Mouse (Mus musculus): Measurements from ENCODE around the gene Mrpl35. TPM values are rescaled to one million over a fixed set of nuclear protein-coding genes. Genes with fewer than 3 reads are reported as not detected.
A peak's percentile ranks its signal among the peaks of the same experiment; 100 is the strongest.

Gene Mrpl35
- polyA plus RNA-seq, 1 experiment from 2014 or later: 63.7 TPM

GRCm38 (mm10) chr6:71823961-71824360, 2.8 kb downstream of the Mrpl35 start:
- WGBS: 24% methylated on average over 3 of the region's 3 CpGs
- peak overlapping the region; percentile 61; the same call in 1 of the 2 replicates for H3K9ac ChIP-seq
- ATAC-seq (replicated peaks; ENCODE audit: insufficient number of reproducible peaks, insufficient read depth, low FRiP score, low read depth): no peak

GRCm38 (mm10) chr6:71823488-71823887, 3.3 kb downstream of the Mrpl35 start:
- Histone ChIP-seq H3K4me1 (replicated peaks) (peaks cover 11% of the 10 kb centered on the region), H3K9me3 (replicated peaks) (no peaks in the 10 kb centered on the region), H3K27ac (peak overlapping the region; percentile 45; the same call in 1 of the 2 replicates), H3K4me3 (peak overlapping the region; percentile 72), H3K4me2 (peak overlapping the region; percentile 75), H3K9ac (peak overlapping the region; percentile 61), H3K36me3 (peaks cover 4% of the 10 kb centered on the region), H3K27me3 (no peaks in the 10 kb centered on the region)
- ATAC-seq (replicated peaks; ENCODE audit: insufficient number of reproducible peaks, insufficient read depth, low FRiP score, low read depth): peak; percentile 78
- WGBS: under 1% methylated on average over 19 of the region's 19 CpGs

More at GRCm38 (mm10) chr6:71823961-71824360, 2.8 kb downstream of the Mrpl35 start:
- Histone ChIP-seq H3K4me1 (replicated peaks) (peaks cover 11% of the 10 kb centered on the region), H3K4me3 (peak overlapping the region; percentile 72), H3K4me2 (peak overlapping the region; percentile 75), H3K9me3 (replicated peaks) (no peaks in the 10 kb centered on the region), H3K27ac (no peak overlapping the region), H3K27me3 (no peaks in the 10 kb centered on the region), H3K36me3 (no peaks in the 10 kb centered on the region; the same call in 1 of the 2 replicates)

- Histone ChIP-seq H3K4me3 (peak overlapping the region; percentile 72), H3K4me2 (peak overlapping the region; percentile 75), H3K9ac (peak overlapping the region; percentile 61), H3K27ac (0 out of 2 replicates have a peak overlapping the region, but pooled peaks have one; percentile 45), H3K4me1 (replicated peaks) (peaks cover 11% of the 10 kb centered on the region), H3K36me3 (peaks cover 8% of the 10 kb centered on the region), H3K9me3 (replicated peaks) (no peaks in the 10 kb centered on the region), H3K27me3 (no peaks in the 10 kb centered on the region)
- ATAC-seq (replicated peaks; ENCODE audit: insufficient number of reproducible peaks, insufficient read depth, low FRiP score, low read depth): no peak
- WGBS: 1% methylated on average over 7 of the region's 7 CpGs
These were observed 3.7 kb downstream of the Mrpl35 start for GRCm38 (mm10) chr6:71823085-71823484.

- 80% methylated on average over 5 of the region's 5 CpGs for WGBS
These were observed 6.9 kb downstream of the Mrpl35 start for GRCm38 (mm10) chr6:71819764-71820292.

DNA sequence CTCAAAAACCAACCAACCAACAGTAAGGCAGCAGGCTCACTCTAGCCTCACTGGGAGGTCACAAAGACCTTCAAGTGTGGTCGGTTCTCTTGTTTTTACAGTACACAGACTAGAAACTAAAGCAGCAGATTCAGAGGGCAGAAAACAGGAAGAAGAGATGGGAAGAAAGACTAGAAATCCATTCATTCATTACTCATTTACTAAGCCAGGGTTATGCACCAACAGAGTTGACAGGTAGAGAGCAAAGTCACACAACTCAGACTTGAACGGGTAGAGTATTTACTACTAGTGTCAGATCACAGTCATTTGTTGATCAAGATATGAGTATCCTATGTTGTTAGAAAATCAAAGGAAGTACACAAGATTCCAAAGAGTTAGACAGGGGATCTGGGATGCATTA, 13.9 kb downstream of the Mrpl35 start:
- H3K9me3 ChIP-seq (replicated peaks): no peaks in the 10 kb centered on the region
- H3K9ac ChIP-seq: no peak overlapping the region
- H3K4me2 ChIP-seq: no peak overlapping the region
- no peak overlapping the region for H3K4me3 ChIP-seq
- no peak overlapping the region for H3K27ac ChIP-seq
- no peaks in the 10 kb centered on the region for H3K27me3 ChIP-seq
- H3K36me3 ChIP-seq: peaks cover 58% of the 10 kb centered on the region
- 72% methylated on average over 2 of the region's 2 CpGs for WGBS
- no peaks in the 10 kb centered on the region for H3K4me1 ChIP-seq (replicated peaks)
- no peak for ATAC-seq (replicated peaks; ENCODE audit: insufficient number of reproducible peaks, insufficient read depth, low FRiP score, low read depth)

More at GRCm38 (mm10) chr6:71819764-71820292, 6.9 kb downstream of the Mrpl35 start:
- no peaks in the 10 kb centered on the region for H3K9me3 ChIP-seq (replicated peaks)
- H3K4me2 ChIP-seq: no peak overlapping the region
- no peaks in the 10 kb centered on the region for H3K27me3 ChIP-seq
- H3K9ac ChIP-seq: no peak overlapping the region
- H3K4me3 ChIP-seq: no peak overlapping the region
- peaks cover 41% of the 10 kb centered on the region for H3K36me3 ChIP-seq
- H3K4me1 ChIP-seq (replicated peaks): peaks cover 11% of the 10 kb centered on the region
- ATAC-seq (replicated peaks; ENCODE audit: insufficient number of reproducible peaks, insufficient read depth, low FRiP score, low read depth): no peak
- H3K27ac ChIP-seq: no peak overlapping the region

DNA sequence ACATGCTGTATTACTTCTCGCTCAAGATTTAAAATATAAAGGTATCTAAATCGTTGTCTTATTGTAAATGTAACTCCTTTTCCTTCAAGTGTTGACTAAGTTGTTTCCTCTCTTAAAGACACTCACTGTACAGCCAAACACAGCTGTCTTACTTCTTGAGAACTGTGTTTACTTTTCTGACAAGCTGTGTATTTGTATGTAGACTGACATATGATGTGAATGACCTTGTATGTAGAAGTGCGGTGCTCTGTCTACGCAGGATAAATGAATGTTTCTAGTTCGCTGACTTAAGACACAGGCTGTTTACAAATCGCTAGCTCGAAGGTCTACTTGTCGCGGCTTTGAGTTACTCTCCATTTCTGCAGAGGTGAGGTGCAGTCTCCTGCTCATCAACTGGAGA, 16.9 kb downstream of the Mrpl35 start:
- H3K4me3 ChIP-seq: no peak overlapping the region
- ATAC-seq (replicated peaks; ENCODE audit: insufficient number of reproducible peaks, insufficient read depth, low FRiP score, low read depth): no peak
- H3K4me2 ChIP-seq: no peak overlapping the region
- H3K9ac ChIP-seq: no peak overlapping the region
- H3K36me3 ChIP-seq: peaks cover 28% of the 10 kb centered on the region
- WGBS: 90% methylated on average over 9 of the region's 9 CpGs
- peaks cover 12% of the 10 kb centered on the region for H3K4me1 ChIP-seq (replicated peaks)
- H3K27me3 ChIP-seq: no peaks in the 10 kb centered on the region
- no peak overlapping the region for H3K27ac ChIP-seq
- no peaks in the 10 kb centered on the region for H3K9me3 ChIP-seq (replicated peaks)

DNA sequence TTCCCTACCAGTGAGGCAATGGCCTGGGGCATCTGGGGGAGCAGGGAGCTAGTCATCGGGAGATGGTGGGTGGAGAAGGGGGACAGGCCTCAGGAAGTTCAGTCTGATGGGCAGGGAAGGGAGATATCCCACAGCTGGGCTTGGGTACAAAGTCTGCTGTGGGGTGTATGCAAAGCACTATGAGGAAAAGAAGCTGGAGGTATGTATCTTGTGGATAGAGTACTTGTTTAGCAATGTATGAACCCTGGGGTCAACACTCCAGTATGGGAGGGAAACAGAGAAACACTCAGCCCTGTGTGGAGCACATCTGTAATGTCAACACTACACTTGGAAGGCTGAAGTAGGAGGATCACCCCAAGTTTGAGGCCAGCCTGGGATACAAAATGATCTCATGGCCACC, 20.1 kb downstream of the Mrpl35 start:
- Histone ChIP-seq H3K4me3 (no peak overlapping the region), H3K9me3 (replicated peaks) (no peaks in the 10 kb centered on the region), H3K27me3 (no peaks in the 10 kb centered on the region), H3K4me2 (no peak overlapping the region), H3K27ac (no peak overlapping the region), H3K9ac (no peak overlapping the region), H3K36me3 (peaks cover 8% of the 10 kb centered on the region; the same call in 1 of the 2 replicates), H3K4me1 (replicated peaks) (peaks cover 23% of the 10 kb centered on the region)
- 80% methylated on average over 1 of the region's 1 CpGs for WGBS
- no peak for ATAC-seq (replicated peaks; ENCODE audit: insufficient number of reproducible peaks, insufficient read depth, low FRiP score, low read depth)

GRCm38 (mm10) chr6:71804061-71804829, 22.5 kb downstream of the Mrpl35 start:
- H3K4me2 ChIP-seq: peak overlapping the region; percentile 49
- ATAC-seq (replicated peaks; ENCODE audit: insufficient number of reproducible peaks, insufficient read depth, low FRiP score, low read depth): peak; percentile 81
- 11% methylated on average over 12 of the region's 12 CpGs for WGBS
- H3K4me1 ChIP-seq (replicated peaks): peaks cover 23% of the 10 kb centered on the region
- H3K9me3 ChIP-seq (replicated peaks): no peaks in the 10 kb centered on the region
- H3K27me3 ChIP-seq: no peaks in the 10 kb centered on the region
- H3K27ac ChIP-seq: peak overlapping the region; percentile 86
- no peaks in the 10 kb centered on the region for H3K36me3 ChIP-seq
- H3K4me3 ChIP-seq: no peak overlapping the region; the same call in 1 of the 2 replicates
- H3K9ac ChIP-seq: no peak overlapping the region

- H3K4me3 ChIP-seq: no peak overlapping the region
- H3K36me3 ChIP-seq: no peaks in the 10 kb centered on the region
- H3K27me3 ChIP-seq: no peaks in the 10 kb centered on the region
- WGBS: 78% methylated on average over 1 of the region's 1 CpGs
- no peak overlapping the region for H3K9ac ChIP-seq
- ATAC-seq (replicated peaks; ENCODE audit: insufficient number of reproducible peaks, insufficient read depth, low FRiP score, low read depth): no peak
- no peak overlapping the region for H3K4me2 ChIP-seq
- peaks cover 23% of the 10 kb centered on the region for H3K4me1 ChIP-seq (replicated peaks)
- peak overlapping the region; percentile 86 for H3K27ac ChIP-seq
- H3K9me3 ChIP-seq (replicated peaks): no peaks in the 10 kb centered on the region
These were observed 23.2 kb downstream of the Mrpl35 start for GRCm38 (mm10) chr6:71803609-71804008.

GRCm38 (mm10) chr6:71801714-71802094, 25.1 kb downstream of the Mrpl35 start:
- WGBS: 64% methylated on average over 10 of the region's 10 CpGs
- H3K27me3 ChIP-seq: no peaks in the 10 kb centered on the region
- no peak overlapping the region for H3K27ac ChIP-seq

DNA sequence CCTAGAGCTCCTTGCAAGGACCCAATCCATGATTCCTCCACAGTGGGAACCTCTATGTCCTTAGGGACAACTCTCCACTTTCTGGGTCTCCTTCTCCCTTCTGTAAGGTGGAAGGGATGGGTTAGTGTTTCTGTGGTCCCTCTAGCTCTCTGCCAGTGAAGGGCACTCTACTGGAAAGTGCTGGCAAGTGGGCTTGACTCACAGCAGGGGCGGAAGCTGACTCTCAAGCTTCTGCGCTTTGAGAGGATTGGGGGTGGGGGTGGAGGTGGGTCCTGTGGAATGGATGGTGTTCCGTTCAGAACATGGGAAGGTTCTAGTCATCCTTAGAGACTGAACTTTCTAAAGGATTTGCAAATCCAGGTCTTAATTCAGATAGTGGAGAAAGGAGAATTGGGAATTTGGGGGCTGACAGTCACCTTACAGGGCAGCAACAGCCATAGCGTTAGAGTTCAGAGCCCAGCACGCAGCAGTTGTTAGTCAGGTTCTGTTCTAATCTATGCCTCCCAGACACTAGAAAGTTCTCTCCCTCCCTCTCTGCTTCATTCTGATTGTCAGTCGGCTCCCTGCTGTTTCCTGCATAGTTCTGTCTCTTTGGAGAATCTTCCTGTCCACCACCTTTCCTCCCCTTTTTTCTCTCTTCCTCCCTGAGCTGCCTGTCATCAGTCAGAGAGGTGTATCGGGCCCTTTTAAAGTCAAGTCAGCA, 25.6 kb downstream of the Mrpl35 start:
- no peak overlapping the region for H3K4me2 ChIP-seq
- no peak overlapping the region for H3K9ac ChIP-seq
- no peak overlapping the region for H3K27ac ChIP-seq
- ATAC-seq (replicated peaks; ENCODE audit: insufficient number of reproducible peaks, insufficient read depth, low FRiP score, low read depth): no peak
- no peaks in the 10 kb centered on the region for H3K36me3 ChIP-seq
- no peaks in the 10 kb centered on the region for H3K9me3 ChIP-seq (replicated peaks)
- H3K27me3 ChIP-seq: no peaks in the 10 kb centered on the region
- H3K4me1 ChIP-seq (replicated peaks): peaks cover 26% of the 10 kb centered on the region
- H3K4me3 ChIP-seq: no peak overlapping the region
- WGBS: 59% methylated on average over 7 of the region's 7 CpGs

More at GRCm38 (mm10) chr6:71801714-71802094, 25.1 kb downstream of the Mrpl35 start:
- no peak overlapping the region for H3K4me2 ChIP-seq
- no peak overlapping the region for H3K9ac ChIP-seq
- H3K9me3 ChIP-seq (replicated peaks): no peaks in the 10 kb centered on the region
- peaks cover 25% of the 10 kb centered on the region for H3K4me1 ChIP-seq (replicated peaks)
- no peaks in the 10 kb centered on the region for H3K36me3 ChIP-seq
- no peak for ATAC-seq (replicated peaks; ENCODE audit: insufficient number of reproducible peaks, insufficient read depth, low FRiP score, low read depth)
- H3K4me3 ChIP-seq: no peak overlapping the region
